Mouse (Mus musculus): Measurements from ENCODE around the gene Copg2.

Gene Copg2

DNA sequence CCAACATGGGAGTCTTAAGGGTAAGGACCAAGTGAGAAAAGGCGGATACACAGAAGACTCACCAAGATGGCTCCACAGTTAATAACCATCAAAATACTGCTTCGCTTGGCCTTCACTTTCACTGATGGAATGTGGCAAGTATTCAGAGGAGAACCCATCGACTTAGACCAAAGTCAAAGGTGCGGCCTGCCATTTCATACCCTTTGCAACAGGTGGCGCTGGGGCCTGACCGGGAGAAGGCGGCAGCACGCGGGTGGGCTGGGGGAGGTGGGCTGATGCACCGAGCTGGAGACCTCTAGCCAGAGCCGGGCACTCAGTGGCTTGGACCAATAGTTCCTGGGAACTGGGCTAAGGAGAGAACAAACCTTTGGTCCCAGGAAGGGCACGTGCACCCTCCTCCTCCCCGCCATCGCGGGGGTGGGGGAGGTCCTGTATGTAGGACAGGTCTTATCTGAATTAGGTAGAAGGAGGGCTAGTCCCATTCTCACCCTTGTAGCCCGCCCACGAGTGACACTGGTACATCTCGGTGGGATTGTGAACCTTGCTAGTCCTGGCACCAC lies 163.9 kb downstream of the Copg2 start:
- DNase-seq = no peak

DNA sequence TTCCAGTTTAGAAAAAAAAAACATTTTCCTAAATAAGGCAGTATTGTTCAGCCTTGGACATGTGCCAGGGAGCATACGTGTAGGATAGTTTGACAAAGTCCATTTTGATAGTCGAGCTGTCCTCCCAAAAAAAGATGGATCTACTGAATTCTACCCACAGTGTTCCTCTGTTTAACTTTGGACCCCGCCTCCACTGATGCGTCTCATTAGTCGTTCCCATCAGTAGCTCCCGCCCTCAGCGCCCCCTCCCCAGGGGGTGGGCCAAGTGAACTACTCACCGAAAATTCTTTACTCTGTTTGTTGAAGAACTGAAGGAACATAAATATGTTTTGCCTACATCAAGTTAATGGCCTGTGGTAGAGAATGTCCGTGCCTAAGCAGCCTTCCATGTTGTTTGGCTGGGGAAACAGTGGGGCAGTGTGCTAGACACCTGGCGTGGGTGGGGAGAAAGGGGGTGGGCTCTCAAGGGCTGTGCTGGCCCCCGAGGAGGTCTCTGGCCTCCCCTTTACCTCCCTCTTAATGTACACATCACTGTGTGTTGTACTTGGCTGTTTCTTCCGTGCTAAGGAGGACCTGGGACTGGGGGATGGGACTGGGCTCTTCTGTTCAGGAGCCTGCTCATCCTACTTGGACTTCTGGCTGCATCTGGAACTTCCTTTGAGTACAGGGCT lies 166.2 kb downstream of the Copg2 start:
- DNase-seq = no peak

DNA sequence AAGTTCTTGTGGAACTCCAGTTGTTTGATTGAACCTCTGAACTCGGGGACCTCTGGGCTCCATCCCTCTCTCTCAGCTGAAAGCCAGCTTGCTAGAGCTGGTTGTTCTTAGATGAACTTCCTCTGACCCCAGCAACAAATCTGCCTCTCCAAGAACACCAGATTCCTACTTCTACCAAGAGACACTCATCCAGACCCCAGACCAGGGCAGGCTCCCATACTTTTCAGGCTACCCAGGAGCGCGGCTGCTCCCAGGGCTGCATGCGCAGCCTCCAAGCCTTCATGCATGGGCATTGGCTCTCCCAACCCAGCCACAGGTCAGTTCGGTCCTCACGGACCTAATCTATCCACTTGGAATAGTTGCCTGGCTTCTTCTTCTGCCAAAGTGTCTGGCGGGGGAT lies 173.3 kb downstream of the Copg2 start, which contains the start of gene Mest:
Gene Mest, plus strand, starts transcription at position 217 of the 400 bp plus-strand sequence.
- DNase-seq = no peak

DNA sequence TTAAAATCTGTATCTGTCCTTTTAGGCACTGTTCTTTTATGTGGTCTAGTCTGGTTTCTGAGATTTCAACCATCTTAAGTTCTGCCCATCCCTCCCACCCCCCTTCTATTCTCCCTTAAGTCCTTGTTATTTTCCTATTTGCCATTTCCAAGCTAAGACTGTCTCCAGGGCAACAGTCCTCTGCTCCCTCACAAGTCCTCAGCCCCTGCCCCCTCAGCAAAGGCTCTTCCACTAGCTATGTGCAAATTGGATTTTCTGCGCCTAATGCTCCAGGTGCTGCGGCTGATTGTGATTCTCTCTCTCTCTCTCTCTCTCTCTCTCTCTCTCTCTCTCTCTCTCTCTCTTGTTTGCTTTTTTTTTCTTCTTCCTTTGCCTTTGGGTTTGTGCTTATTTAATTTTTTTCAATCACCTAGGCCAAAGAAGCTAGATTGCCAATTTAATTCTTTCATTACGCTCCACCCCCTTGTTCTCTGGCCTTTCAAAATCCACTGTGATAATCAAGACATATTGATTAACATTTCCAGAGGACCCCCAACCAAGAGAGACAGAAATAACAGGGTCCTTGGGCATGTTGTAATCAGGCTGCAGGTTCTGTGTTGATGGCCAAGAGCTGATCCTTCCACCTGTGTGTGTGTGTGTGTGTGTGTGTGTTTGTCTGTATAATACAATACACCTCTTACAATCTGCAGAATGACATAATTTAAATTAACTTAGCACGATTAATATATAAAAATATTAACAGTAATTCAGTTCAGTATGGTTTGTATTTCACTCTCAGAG lies 174.0 kb downstream of the Copg2 start:
- no peak for DNase-seq

DNA sequence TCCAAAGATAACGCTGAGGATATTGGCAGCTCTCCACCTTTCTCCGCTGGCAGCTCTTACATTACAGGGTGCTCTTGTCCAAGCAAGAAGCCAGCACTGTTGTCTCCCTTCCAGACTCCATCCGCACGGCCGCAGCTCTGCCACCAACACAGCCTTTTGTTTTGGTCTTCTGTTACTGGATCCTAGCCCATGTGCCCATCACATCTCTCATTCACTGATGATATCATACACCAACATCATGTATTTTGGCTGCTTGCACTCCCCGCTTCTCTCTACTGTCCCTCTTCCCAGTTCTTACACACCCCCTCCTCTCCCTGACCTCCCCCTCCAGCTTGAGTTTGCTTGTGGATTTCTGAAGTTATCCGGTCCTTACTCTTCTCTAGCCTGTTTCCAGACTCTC lies 179.8 kb downstream of the Copg2 start:
- DNase-seq = no peak

DNA sequence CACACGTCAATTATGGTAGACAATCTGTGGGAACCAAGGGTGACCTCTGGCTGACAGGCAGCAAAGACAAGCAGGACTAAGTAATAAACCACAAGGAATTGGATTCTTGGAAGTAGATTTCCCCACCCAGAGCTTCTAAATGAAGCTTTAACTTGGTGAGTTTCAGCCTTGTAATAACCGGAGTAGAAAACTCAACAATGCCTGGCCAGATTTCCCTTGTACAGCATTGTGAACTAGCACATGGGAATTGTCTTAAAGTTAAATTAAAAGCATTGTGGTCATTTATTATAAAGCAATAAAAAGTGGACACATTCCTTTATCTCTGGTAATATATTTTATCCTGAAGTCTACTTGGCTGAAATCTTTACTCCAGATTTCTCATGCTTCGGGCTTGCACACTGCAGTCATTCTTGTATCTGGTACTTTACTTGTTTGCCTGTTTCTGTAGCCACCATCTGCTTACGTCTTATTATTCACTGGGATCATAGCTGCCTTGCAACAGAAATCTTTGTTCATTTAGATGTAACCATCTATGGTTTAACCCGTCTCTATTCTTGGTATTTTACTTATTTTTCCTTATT lies 181.6 kb downstream of the Copg2 start:
- no peak for DNase-seq

DNA sequence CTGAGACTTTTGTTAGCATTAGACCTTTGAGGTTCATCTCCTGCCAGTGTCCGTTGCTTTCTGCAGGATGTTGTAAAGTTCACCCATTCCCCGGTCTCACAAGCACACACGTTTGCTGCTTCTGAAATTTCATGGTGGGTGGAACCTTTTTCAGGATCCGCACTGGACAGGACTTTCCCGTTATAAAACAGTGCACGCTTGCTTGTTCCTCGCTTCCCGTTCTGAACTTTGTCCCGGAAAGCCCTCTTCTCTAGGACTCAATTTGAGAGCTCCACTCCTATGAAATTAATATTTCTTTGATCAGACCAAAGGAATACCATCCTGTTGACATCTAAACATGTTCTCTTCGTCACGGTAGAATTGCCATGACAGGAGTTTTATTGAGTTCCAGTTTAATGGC lies 182.7 kb downstream of the Copg2 start:
- no peak for DNase-seq

DNA sequence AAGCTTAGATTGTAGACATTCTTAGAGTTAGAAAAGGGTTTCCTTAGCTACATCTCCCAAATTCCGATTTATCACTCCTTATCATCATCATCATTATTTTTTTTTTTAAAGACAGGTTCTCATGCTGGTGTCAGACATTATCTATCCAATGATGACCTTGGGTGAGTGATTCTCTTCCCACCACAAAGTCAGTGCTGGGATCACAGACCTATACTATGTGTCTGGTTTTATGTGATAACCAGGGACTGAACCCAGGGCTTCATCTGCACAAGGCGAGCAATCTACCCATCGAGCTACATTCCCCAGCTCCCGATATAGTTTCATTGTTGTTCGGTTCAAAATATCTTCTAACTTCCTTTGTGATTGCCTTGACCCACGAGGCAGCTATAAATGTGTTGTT lies 183.1 kb downstream of the Copg2 start:
- no peak for DNase-seq

DNA sequence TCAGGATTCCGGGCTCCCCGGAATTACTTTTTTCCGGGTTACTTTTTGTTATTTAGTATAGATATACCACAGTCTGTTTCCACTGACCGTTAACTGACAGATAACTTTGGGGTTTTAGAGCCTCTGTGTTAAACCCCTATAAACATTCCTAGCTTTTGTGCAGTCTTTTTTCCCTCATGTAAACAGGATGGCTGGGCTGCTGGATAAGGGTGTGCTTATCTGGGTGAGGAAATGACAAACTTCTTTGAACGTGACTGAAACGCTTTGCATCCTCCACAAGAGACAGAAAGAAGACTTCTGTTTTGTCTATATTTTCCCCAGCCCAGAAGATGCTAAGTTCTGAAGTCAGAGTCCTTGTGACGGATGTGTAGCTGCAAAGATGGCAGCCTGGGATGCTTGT lies 184.1 kb downstream of the Copg2 start:
- no peak for DNase-seq

DNA sequence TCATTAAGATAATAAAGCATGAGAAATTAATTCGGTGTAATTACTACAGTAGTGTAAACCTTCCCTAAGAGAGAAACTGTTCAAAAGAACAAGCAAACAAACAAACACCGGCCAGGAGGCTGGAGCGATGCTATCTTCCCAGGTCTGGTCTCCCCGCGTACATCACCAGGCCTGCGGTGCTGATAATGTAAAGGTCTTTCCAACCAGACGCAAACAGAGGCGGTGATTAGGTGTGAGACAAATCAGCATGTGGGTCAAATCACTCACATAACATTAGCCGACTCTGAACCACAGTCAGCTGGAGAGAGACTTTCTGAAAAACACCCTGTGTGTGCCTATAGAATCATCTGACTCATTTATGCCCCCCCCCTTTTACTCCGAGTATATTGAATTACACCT lies 185.2 kb downstream of the Copg2 start:
- no peak for DNase-seq

DNA sequence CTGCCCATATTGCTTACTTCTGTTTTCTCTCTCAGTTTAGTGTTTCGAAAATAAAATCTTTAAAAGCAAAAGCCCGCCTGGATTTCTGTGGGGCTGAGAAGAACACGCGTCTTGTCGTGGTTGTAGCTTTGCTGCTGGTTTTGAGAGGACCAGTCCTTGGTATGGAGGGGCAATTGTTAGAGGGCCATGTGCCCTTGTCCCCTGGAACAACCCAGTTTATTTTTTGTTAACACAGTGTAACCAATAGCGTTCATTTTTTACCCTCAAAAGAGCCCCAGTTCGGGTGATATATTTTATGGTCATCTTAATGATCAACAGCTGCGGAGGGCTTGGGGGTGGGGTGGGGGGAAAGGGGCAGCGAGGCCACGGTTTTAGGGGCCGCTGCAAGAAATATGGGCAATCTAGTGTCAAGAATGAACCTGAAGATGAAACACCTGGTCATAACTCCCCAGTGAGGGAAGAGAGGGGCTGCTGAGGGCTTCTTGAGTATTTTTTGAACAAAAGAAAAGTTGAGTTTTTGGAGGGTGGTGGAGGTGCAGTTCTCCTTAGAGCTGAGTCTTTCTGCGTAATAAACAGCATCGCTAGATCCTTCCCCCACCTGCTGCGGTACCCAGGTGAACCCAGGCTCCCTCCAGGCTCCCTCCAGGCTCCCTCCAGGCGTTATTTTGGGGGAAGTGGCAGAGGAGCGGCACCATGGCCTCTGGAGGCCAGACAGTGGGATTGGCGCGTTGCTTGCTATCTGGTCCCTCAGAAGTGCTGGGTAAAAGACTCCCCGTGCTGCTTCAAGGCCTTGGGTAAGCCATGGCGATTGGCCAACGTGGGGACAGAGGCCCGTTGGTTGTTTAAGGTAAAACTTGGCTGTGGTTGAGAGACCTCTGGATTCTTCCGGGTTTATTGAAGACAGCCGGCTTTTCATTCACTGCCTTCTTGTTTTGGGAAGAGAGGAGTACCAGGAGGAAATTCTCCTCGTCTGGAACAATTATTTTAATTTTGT lies 185.9 kb downstream of the Copg2 start:
- DNase-seq = no peak

DNA sequence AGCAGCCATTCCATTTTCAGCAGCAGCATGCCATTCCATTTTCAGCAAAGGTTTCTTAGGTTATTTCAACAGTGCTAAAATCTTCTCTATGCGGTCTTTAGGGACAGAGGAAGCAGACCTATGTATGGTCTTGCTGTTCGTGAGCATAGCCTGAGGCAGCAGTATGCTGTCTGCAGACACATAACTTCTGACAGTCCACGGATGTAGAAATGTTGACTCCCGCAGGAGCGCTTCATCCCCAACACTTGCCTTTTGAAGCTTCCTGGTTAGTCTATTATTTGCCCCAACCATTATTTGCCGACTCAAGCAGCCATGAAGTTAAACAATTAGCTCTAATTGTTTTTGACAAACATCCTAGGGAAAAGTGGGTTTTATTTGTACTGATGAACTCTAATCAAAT lies 187.5 kb downstream of the Copg2 start:
- DNase-seq = no peak

DNA sequence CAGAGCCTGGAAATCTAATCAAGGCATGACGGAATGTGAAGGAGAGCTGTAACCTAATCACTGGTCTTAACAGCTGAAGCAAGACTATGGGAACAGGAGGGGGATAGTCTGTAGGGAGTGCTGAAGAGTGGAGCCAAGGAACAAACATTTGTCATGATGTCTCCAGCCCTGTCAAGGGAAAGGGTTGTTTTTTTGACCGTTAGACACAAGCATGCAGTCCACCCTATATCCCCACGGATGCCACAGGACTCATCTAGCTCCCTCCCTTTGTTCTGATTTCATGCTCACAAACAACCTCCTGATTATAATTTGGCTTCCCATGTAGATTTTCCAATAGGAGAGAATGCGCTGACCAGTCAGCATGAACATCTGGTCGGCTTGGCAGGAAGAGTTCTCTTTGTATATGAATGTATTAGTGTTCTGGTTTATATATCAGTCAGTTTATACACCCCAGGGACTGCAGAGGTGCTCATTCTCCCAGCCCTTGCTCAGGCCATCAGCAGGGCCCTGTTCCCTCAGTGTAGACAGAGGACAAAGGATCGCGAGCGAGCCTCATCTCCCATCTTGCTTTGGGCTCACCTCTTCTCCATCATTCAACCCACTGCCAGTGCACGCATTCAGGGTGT lies 192.5 kb downstream of the Copg2 start:
- no peak for DNase-seq

DNA sequence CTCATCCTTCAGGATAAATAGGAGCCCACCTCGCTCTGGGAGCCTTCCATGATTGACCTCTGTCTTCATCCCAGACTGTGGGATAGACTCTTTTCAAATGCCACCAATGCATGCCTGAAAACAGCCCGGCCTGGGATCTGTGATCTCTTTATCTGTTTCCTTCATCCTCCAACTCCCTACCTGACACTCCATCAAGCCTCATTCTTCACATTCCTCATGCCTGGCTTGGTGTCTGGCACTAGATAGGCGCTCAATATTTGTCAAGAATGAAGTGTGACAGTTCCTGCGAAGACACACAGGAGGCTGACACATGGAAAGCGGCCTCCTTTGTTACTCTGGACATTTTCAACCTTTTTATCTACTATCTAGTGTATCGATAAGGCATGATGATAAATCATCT lies 193.1 kb downstream of the Copg2 start:
- no peak for DNase-seq

DNA sequence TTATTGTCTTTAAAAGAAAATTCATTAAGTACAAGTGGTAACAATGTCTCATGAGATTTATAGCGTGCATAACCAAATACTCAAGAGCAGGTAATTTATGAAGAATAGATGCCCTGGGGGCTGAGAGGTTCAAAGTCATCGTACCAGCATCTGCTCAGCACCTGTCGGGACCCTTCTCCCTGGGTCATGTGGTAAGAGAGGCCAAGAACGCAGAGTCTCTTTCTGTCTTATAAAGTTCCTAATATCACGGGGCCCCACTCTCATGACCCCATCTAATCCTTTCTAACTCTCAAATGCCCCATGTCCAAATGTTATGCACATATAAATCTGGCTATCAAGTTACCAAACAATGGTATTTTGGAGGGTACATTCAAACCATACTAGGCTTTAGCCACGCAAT lies 193.7 kb downstream of the Copg2 start:
- DNase-seq = no peak

DNA sequence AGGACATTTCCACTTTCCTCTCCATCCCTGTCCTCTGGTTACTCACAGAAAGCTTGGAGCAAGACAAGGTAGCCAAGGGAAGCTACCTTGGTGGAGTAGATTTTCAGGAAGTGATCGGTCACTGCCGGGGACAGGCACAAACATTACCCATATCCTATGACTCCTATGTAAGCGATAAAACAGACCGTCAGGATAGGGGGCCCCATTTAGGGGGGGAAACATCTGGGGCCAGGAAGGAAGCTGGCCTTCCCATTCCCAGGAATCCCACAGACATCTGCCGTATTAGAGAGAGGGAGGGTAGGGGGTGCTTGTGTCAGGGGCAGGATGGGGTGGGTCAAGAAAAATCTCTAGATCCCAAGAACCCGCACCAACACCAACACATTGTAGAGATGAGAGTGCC lies 196.4 kb downstream of the Copg2 start:
- no peak for DNase-seq

DNA sequence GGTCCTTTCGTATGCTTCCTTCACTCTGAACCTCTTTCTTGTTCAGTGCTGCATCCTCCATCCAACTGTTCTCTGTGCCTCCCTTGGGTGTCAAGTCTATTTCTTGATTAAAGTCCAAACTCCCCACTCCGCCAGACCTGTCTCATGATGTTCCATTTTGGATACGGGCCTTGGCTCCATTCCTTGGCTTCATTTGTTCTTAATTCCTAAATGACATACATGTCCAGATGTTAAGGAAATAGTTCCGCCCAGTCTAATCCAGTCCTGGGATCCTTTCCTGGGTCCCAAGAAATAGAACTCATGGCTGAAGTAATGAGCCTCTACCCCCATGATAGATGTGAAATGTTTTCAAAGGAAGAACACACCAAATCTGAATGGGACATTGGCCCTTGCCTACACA lies 198.6 kb downstream of the Copg2 start:
- DNase-seq = no peak

Data from cerebellum, adult 9-10 months (tissue).